Mouse (Mus musculus) embryonic stem cell, embryonic (primary cell): ENCODE measurements around the gene Dhcr7.

ENCODE experiments used
- CTCF ChIA-PET, 4 experiments: fragments of 300-600 bp in 2 of 4; fragments of 350-600 bp in 2 of 4; sonication (Branson Sonifier 250); formaldehyde crosslinking; loops; one replicate each; lab custom pipeline; 2022; ENCODE audit warnings: inconsistent platforms in 2 of 4; lab: Charles Lee
- POLR2A ChIA-PET, 4 experiments: fragments of 300-600 bp in 2 of 4; fragments of 350-600 bp in 2 of 4; sonication (Branson Sonifier 250); formaldehyde crosslinking; loops; one replicate each; lab custom pipeline; 2022; ENCODE audit warnings: antibody characterized with exemption in 4 of 4, inconsistent platforms in 1 of 4; lab: Charles Lee

Gene Dhcr7

DNA sequence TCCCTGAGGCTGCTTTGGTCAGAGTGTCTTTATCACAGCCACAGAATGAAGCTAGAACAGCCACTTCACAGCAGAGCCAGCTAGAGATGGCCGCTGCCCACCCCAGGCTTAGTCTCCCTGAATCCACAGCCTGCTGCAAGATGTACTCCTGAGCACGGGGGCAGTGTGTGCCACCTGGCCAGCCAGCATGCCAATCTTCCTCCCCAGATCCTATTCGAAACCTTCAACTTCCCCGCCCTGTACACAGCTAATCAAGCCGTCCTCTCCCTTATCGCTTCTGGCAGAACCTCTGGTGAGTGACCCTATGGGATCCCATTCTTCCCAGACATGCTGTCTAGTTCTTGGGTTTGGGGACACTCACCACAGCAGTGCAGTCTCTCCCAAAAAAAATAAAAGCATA, 60.8 kb downstream of the Dhcr7 start:
- POLR2A ChIA-PET: no interaction called here

DNA sequence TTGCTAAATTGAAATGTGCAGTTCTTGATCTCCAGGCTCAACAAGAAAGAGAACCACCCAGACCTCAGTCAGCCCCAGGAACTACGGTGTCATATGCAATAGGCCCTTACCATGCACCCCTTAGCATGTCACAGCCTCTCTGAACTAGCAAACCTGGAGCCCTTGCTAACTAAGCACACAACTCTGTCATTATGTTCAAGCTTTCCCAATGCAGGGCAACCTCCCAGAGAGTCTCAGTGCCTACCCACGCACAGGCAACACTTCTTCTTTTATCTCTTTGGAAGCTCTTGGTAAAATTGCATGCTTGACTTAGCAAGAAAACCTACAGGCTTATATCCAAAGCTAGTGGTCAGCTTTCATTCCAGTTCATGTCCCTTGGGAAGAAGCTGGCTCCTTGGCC, 68.2 kb downstream of the Dhcr7 start:
- POLR2A ChIA-PET: interaction anchor here in 2 of 4 experiments (0.8 kb wide), 2 partner anchors 61 to 68 kb away, joined by 3 read pairs; partner anchors contain the start of genes Dhcr7 (in 1 of the 2) and Nadsyn1 (in 1 of the 2)
- CTCF ChIA-PET: interaction anchor here in 1 of 4 experiments (0.6 to 2.4 kb wide), 2 partner anchors 16 to 719 kb away, joined by 5 to 7 read pairs; no protein-coding TSS in a partner anchor

More for the DNA sequence above, 60.8 kb downstream of the Dhcr7 start:
- CTCF ChIA-PET: interaction anchor here in 2 of 4 experiments (1.5 to 1.8 kb wide), 2 partner anchors 24 to 25 kb away, joined by 7 to 8 read pairs; no protein-coding TSS in a partner anchor

DNA sequence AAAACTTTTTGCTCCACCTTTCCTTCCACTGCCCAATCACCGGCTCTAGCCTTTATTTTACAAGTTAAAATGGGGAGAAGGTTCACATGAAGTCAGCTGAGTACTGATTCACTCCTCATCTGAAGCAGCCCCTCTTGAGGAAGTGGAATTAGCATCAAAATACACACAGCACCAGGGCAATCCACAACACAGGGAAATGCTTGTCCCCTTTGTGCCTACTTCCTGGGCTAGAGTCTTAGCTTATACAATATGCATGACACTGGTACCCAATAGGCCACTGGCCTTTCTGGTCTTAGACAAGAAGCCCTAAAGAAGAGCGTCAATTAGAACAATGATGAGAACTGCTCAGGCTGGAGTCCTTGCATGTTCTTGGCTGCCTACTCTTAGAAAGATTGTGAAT, 69.4 kb downstream of the Dhcr7 start:
- POLR2A ChIA-PET: no interaction called here
- CTCF ChIA-PET: interaction anchor here in 1 of 4 experiments (1.0 kb wide), 1 partner anchor 83 kb away, joined by 3 read pairs; no protein-coding TSS in a partner anchor
